Mouse (Mus musculus): ENCODE measurements around the gene Tfr2. TPM values are rescaled to one million over a fixed set of nuclear protein-coding genes. Genes with fewer than 3 reads are reported as not detected.

The Tfr2 gene
- 2.3 and 5.4 TPM in 2 replicates for polyA plus RNA-seq (2011; ENCODE audit: insufficient read depth, insufficient read length, low read depth, missing spikeins)

- H3K9me3 ChIP-seq (replicated peaks; ENCODE audit: control insufficient read depth, insufficient read depth, low read length, poor library complexity, severe bottlenecking), result no peaks in the 10 kb centered on the region
- no peak within 1 kb of the TSS for H3K9ac ChIP-seq (ENCODE audit: low read depth, poor library complexity, severe bottlenecking)
- H3K27me3 ChIP-seq (ENCODE audit: control insufficient read depth, insufficient read depth, low read length, poor library complexity, severe bottlenecking), result no peaks in the 10 kb centered on the region
- no peaks in the 10 kb centered on the region for H3K36me3 ChIP-seq (ENCODE audit: control insufficient read depth, insufficient read depth, low read length, poor library complexity, severe bottlenecking)
- H3K4me1 ChIP-seq (ENCODE audit: control insufficient read depth, insufficient read depth, low read length), result no peaks in the 10 kb centered on the region
- H3K27ac ChIP-seq (ENCODE audit: insufficient read depth, low read length), result no peak within 1 kb of the TSS
- TF ChIP-seq POLR2A (IDR thresholded peaks at IDR 0.05; ENCODE audit: insufficient read depth, low read length) (no peak), EP300 (IDR thresholded peaks at IDR 0.05; ENCODE audit: insufficient read depth, low read depth, low read length) (no peak), CTCF (IDR thresholded peaks at IDR 0.05; ENCODE audit: low read depth, low read length) (no peak)
- H3K4me3 ChIP-seq (ENCODE audit: low read depth, low read length), result no peak within 1 kb of the TSS
These were observed at the start of gene Tfr2 for GRCm38 (mm10) chr5:137569665-137570064. TSS of gene Tfr2 (plus strand) at chr5:137569840.

GRCm38 (mm10) chr5:137521861-137522260 lies 47.8 kb upstream of the Tfr2 start:
- no peaks in the 10 kb centered on the region for H3K9me3 ChIP-seq (replicated peaks; ENCODE audit: control insufficient read depth, insufficient read depth, low read length, poor library complexity, severe bottlenecking)
- TF ChIP-seq EP300 (IDR thresholded peaks at IDR 0.05; ENCODE audit: insufficient read depth, low read depth, low read length) (no peak), POLR2A (IDR thresholded peaks at IDR 0.05; ENCODE audit: insufficient read depth, low read length) (no peak), CTCF (IDR thresholded peaks at IDR 0.05; ENCODE audit: low read depth, low read length) (no peak)
- H3K27me3 ChIP-seq (ENCODE audit: control insufficient read depth, insufficient read depth, low read length, poor library complexity, severe bottlenecking), result no peaks in the 10 kb centered on the region
- no peak overlapping the region for H3K4me3 ChIP-seq (ENCODE audit: low read depth, low read length)
- peaks cover 9% of the 10 kb centered on the region for H3K4me1 ChIP-seq (ENCODE audit: control insufficient read depth, insufficient read depth, low read length)
- no peak overlapping the region for H3K27ac ChIP-seq (ENCODE audit: insufficient read depth, low read length)
- H3K36me3 ChIP-seq (ENCODE audit: control insufficient read depth, insufficient read depth, low read length, poor library complexity, severe bottlenecking), result peaks cover 58% of the 10 kb centered on the region
- no peak overlapping the region for H3K9ac ChIP-seq (ENCODE audit: low read depth, poor library complexity, severe bottlenecking)

GRCm38 (mm10) chr5:137522711-137523110 lies 46.9 kb upstream of the Tfr2 start:
- Histone ChIP-seq H3K27ac (ENCODE audit: insufficient read depth, low read length) (no peak overlapping the region), H3K4me1 (ENCODE audit: control insufficient read depth, insufficient read depth, low read length) (peaks cover 9% of the 10 kb centered on the region), H3K9me3 (replicated peaks; ENCODE audit: control insufficient read depth, insufficient read depth, low read length, poor library complexity, severe bottlenecking) (no peaks in the 10 kb centered on the region), H3K9ac (ENCODE audit: low read depth, poor library complexity, severe bottlenecking) (no peak overlapping the region), H3K4me3 (ENCODE audit: low read depth, low read length) (no peak overlapping the region), H3K27me3 (ENCODE audit: control insufficient read depth, insufficient read depth, low read length, poor library complexity, severe bottlenecking) (no peaks in the 10 kb centered on the region), H3K36me3 (ENCODE audit: control insufficient read depth, insufficient read depth, low read length, poor library complexity, severe bottlenecking) (peaks cover 58% of the 10 kb centered on the region)
- TF ChIP-seq CTCF (IDR thresholded peaks at IDR 0.05; ENCODE audit: low read depth, low read length), result no peak
- no peak for TF ChIP-seq EP300 (IDR thresholded peaks at IDR 0.05; ENCODE audit: insufficient read depth, low read depth, low read length)
- TF ChIP-seq POLR2A (IDR thresholded peaks at IDR 0.05; ENCODE audit: insufficient read depth, low read length), result no peak

- Histone ChIP-seq H3K4me1 (ENCODE audit: control insufficient read depth, insufficient read depth, low read length) (peaks cover 9% of the 10 kb centered on the region), H3K4me3 (ENCODE audit: low read depth, low read length) (no peak overlapping the region), H3K27me3 (ENCODE audit: control insufficient read depth, insufficient read depth, low read length, poor library complexity, severe bottlenecking) (no peaks in the 10 kb centered on the region), H3K36me3 (ENCODE audit: control insufficient read depth, insufficient read depth, low read length, poor library complexity, severe bottlenecking) (peaks cover 63% of the 10 kb centered on the region), H3K9ac (ENCODE audit: low read depth, poor library complexity, severe bottlenecking) (no peak overlapping the region), H3K27ac (ENCODE audit: insufficient read depth, low read length) (no peak overlapping the region), H3K9me3 (replicated peaks; ENCODE audit: control insufficient read depth, insufficient read depth, low read length, poor library complexity, severe bottlenecking) (no peaks in the 10 kb centered on the region)
- TF ChIP-seq POLR2A (IDR thresholded peaks at IDR 0.05; ENCODE audit: insufficient read depth, low read length) (no peak), EP300 (IDR thresholded peaks at IDR 0.05; ENCODE audit: insufficient read depth, low read depth, low read length) (no peak), CTCF (IDR thresholded peaks at IDR 0.05; ENCODE audit: low read depth, low read length) (no peak)
These were observed 46.0 kb upstream of the Tfr2 start for GRCm38 (mm10) chr5:137523396-137524250.

- TF ChIP-seq POLR2A (IDR thresholded peaks at IDR 0.05; ENCODE audit: insufficient read depth, low read length) (no peak), CTCF (IDR thresholded peaks at IDR 0.05; ENCODE audit: low read depth, low read length) (no peak), EP300 (IDR thresholded peaks at IDR 0.05; ENCODE audit: insufficient read depth, low read depth, low read length) (no peak)
- Histone ChIP-seq H3K9me3 (replicated peaks; ENCODE audit: control insufficient read depth, insufficient read depth, low read length, poor library complexity, severe bottlenecking) (no peaks in the 10 kb centered on the region), H3K4me1 (ENCODE audit: control insufficient read depth, insufficient read depth, low read length) (peaks cover 9% of the 10 kb centered on the region), H3K4me3 (ENCODE audit: low read depth, low read length) (no peak overlapping the region), H3K36me3 (ENCODE audit: control insufficient read depth, insufficient read depth, low read length, poor library complexity, severe bottlenecking) (peaks cover 58% of the 10 kb centered on the region), H3K9ac (ENCODE audit: low read depth, poor library complexity, severe bottlenecking) (no peak overlapping the region), H3K27me3 (ENCODE audit: control insufficient read depth, insufficient read depth, low read length, poor library complexity, severe bottlenecking) (no peaks in the 10 kb centered on the region), H3K27ac (ENCODE audit: insufficient read depth, low read length) (no peak overlapping the region)
These were observed 45.5 kb upstream of the Tfr2 start for GRCm38 (mm10) chr5:137524251-137524515.

GRCm38 (mm10) chr5:137524671-137525070 lies 45.0 kb upstream of the Tfr2 start:
- no peak overlapping the region for H3K4me3 ChIP-seq (ENCODE audit: low read depth, low read length)

More at GRCm38 (mm10) chr5:137524671-137525070, 45.0 kb upstream of the Tfr2 start:
- Histone ChIP-seq H3K27me3 (ENCODE audit: control insufficient read depth, insufficient read depth, low read length, poor library complexity, severe bottlenecking) (no peaks in the 10 kb centered on the region), H3K27ac (ENCODE audit: insufficient read depth, low read length) (no peak overlapping the region), H3K9me3 (replicated peaks; ENCODE audit: control insufficient read depth, insufficient read depth, low read length, poor library complexity, severe bottlenecking) (no peaks in the 10 kb centered on the region), H3K36me3 (ENCODE audit: control insufficient read depth, insufficient read depth, low read length, poor library complexity, severe bottlenecking) (peaks cover 54% of the 10 kb centered on the region), H3K4me1 (ENCODE audit: control insufficient read depth, insufficient read depth, low read length) (peaks cover 9% of the 10 kb centered on the region), H3K9ac (ENCODE audit: low read depth, poor library complexity, severe bottlenecking) (no peak overlapping the region)
- no peak for TF ChIP-seq CTCF (IDR thresholded peaks at IDR 0.05; ENCODE audit: low read depth, low read length)
- TF ChIP-seq EP300 (IDR thresholded peaks at IDR 0.05; ENCODE audit: insufficient read depth, low read depth, low read length), result no peak
- TF ChIP-seq POLR2A (IDR thresholded peaks at IDR 0.05; ENCODE audit: insufficient read depth, low read length), result no peak
